Mouse (Mus musculus) midbrain, postnatal 0 days (tissue): ENCODE results near the gene Pomgnt1. TPM values are rescaled to one million over a fixed set of nuclear protein-coding genes. Genes with fewer than 3 reads are reported as not detected.

Source experiments
- ATAC-seq: fragments of 200-750 bp; cut with Nextera tagmentation; 2 replicates; pipeline ENCODE4 v1.8.0; 2017; ENCODE audit warnings: moderate number of reproducible peaks, mild to moderate bottlenecking, moderate TSS enrichment, moderate library complexity; ENCODE audit not compliant: low FRiP score
- DNase-seq: peaks from one replicate; pipeline ENCODE4 v3.0.0-alpha.2; 2015; ENCODE audit warnings: low spot score
- H3K27ac ChIP-seq: fragments of 300-500 bp; sonication (generic); 2 replicates; pipeline ENCODE4 v1.5.1; 2014; ENCODE audit warnings: low read depth, mild to moderate bottlenecking, low read length, mixed read lengths
- H3K27me3 ChIP-seq: fragments of 300-500 bp; sonication (generic); 2 replicates; pipeline ENCODE4 v1.6.1; 2014; ENCODE audit warnings: low read length, control low read depth, mixed read lengths; ENCODE audit not compliant: insufficient read depth
- H3K36me3 ChIP-seq: fragments of 300-500 bp; sonication (generic); 2 replicates; pipeline ENCODE4 v1.6.1; 2014; ENCODE audit warnings: low read length, control low read depth, mixed read lengths; ENCODE audit not compliant: insufficient read depth
- H3K4me1 ChIP-seq: fragments of 300-500 bp; sonication (generic); 2 replicates; pipeline ENCODE4 v1.6.1; 2014; ENCODE audit warnings: mild to moderate bottlenecking, control low read depth, antibody characterized with exemption, low read length, mixed read lengths; ENCODE audit not compliant: insufficient read depth
- H3K4me2 ChIP-seq: fragments of 300-500 bp; sonication (generic); 2 replicates; pipeline ENCODE4 v1.6.1; 2014; ENCODE audit warnings: low read depth, mild to moderate bottlenecking, low read length, mixed read lengths; ENCODE audit not compliant: poor library complexity, severe bottlenecking
- H3K4me3 ChIP-seq: fragments of 300-500 bp; sonication (generic); 2 replicates; pipeline ENCODE4 v1.5.1; 2014; ENCODE audit warnings: low read depth, mild to moderate bottlenecking, low read length, moderate library complexity
- H3K9ac ChIP-seq: fragments of 300-500 bp; sonication (generic); replicated peaks from 2 replicates; pipeline ENCODE4 v1.6.1; 2014; ENCODE audit warnings: mild to moderate bottlenecking, low read length, moderate library complexity, mixed read lengths; ENCODE audit not compliant: poor library complexity, severe bottlenecking
- H3K9me3 ChIP-seq: fragments of 300-500 bp; sonication (generic); 2 replicates; pipeline ENCODE4 v1.6.1; 2016; ENCODE audit warnings: low read length, control low read depth
- CTCF ChIP-seq: IDR thresholded peaks from 2 replicates; pipeline ENCODE4 v1.5.1; 2016; ENCODE audit warnings: antibody characterized with exemption, mild to moderate bottlenecking
- WGBS: fragments of 180-500 bp; shearing (Covaris S2); extraction: QIAGEN DNeasy Blood & Tissue Kit; methylation state at CpG from one replicate; pipeline ENCODE4 v1.1.7; 2014; 5-methylcytosine and 5-hydroxymethylcytosine counted together
- polyA plus RNA-seq: library from polyadenylated mRNA; unstranded; fragments of >200 nt; fragmentation: Nextera tagmentation; extraction: Ambion mirVana; gene quantifications from 2 replicates; pipeline ENCODE4 v1.2.1, GENCODE M21; 2015
- total RNA-seq: library from RNA; depleted of rRNA; stranded (reverse); fragments of >200 nt; gene quantifications from 2 replicates; pipeline ENCODE4 v1.2.3, GENCODE M21; 2014

Gene Pomgnt1
- total and polyA plus RNA-seq, 2 experiments from 2014 or later: 58.1 to 78.5 TPM

DNA sequence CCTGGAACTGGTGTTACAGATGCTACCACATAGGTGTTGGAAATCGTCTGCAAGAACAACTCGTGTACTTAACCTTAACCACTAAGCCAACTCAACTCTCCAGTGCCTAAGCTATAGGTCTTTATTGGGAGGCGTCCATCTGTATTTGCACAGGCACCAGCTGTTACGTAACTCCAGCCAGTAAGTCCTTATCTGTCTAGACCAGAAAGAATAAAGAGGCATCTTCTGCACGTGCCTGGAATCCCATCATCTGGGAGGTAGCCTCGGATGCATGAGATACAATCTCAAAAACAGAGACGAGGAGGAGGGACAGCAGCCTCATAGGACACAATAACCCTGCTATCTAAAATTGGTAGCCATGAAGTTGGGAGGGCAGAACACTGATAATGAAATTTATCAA is 22.7 kb upstream of the Pomgnt1 start:
- Histone ChIP-seq H3K4me1 (no peaks in the 10 kb centered on the region), H3K9ac (no peak overlapping the region), H3K4me2 (no peak overlapping the region), H3K36me3 (peaks cover 29% of the 10 kb centered on the region), H3K27ac (no peak overlapping the region), H3K9me3 (no peaks in the 10 kb centered on the region), H3K27me3 (no peaks in the 10 kb centered on the region), H3K4me3 (no peak overlapping the region)
- TF ChIP-seq CTCF: no peak
- WGBS: 87% methylated on average over 7 of the region's 7 CpGs
- ATAC-seq (no peak), DNase-seq (no peak)

DNA sequence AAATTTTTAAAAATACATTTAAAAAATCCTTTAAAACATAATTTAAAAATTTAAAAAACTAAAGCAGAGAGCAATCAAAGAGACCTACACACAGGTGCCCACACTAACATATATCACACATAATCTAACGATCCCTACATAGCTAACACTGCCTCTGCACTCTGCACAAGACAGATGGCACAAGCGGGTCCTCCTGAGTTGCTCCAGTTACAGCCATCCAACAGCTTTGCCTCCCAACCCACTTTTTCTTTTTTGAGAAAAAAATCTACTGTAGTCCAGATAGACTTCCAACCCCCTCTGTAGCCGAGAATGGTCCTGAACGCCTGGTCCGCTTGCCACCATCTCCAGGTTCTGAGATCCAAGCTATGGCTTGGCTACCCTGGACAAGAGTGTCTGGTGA is 18.4 kb upstream of the Pomgnt1 start:
- Histone ChIP-seq H3K9ac (no peak overlapping the region), H3K4me1 (no peaks in the 10 kb centered on the region), H3K4me3 (no peak overlapping the region), H3K9me3 (no peaks in the 10 kb centered on the region), H3K27ac (no peak overlapping the region), H3K27me3 (no peaks in the 10 kb centered on the region), H3K4me2 (no peak overlapping the region), H3K36me3 (no peaks in the 10 kb centered on the region)
- ATAC-seq: no peak
- no peak for TF ChIP-seq CTCF
- WGBS: 96% methylated on average over 5 of the region's 5 CpGs
- DNase-seq: no peak

DNA sequence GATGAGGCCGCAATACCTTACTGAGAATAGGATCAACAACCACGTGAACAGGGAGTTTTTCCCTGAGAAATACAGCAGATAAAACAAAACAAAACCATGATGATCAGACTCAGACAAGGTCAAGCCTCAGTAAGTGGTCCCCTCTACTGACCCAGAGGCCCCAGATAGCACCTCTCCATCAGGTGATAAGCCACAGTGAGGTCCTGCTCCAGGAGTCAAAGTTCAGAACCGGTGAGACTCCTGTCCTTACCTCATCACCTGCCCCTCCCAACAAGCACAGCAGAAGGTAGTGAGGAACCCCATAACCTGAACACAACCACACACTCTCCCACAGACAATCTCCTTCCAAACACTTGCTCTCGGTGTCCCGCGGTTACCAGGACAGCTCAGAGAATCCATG is 12.9 kb upstream of the Pomgnt1 start:
- Histone ChIP-seq H3K27ac (no peak overlapping the region), H3K4me3 (no peak overlapping the region), H3K9ac (no peak overlapping the region), H3K4me2 (no peak overlapping the region), H3K27me3 (no peaks in the 10 kb centered on the region), H3K9me3 (no peaks in the 10 kb centered on the region), H3K36me3 (no peaks in the 10 kb centered on the region), H3K4me1 (no peaks in the 10 kb centered on the region)
- no peak for ATAC-seq
- TF ChIP-seq CTCF: no peak
- DNase-seq: no peak
- WGBS: over 99% methylated on average over 6 of the region's 6 CpGs

DNA sequence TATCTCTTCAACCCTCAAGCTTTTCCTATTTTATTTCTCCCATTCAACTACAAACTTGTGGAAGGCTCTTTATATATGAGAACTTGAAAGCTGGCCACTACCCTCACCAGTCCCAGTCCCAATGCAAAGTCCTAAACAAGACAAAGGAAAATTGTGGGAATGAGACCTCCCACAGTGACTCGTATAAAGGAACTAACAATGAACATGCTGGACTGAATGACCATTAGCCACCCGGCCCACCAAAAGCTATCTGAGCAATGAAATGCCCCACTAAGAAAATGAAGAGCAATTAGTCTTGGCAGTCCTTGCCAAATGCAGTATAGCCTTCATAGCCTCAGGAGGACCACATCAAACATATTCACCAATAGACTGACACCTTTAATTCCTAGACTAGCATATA is 12.2 kb upstream of the Pomgnt1 start:
- ATAC-seq (no peak), DNase-seq (no peak)
- H3K4me2 ChIP-seq: no peak overlapping the region
- H3K36me3 ChIP-seq: no peaks in the 10 kb centered on the region
- no peaks in the 10 kb centered on the region for H3K27me3 ChIP-seq
- H3K9ac ChIP-seq: no peak overlapping the region
- no peaks in the 10 kb centered on the region for H3K4me1 ChIP-seq
- H3K9me3 ChIP-seq: no peaks in the 10 kb centered on the region
- no peak for TF ChIP-seq CTCF
- no peak overlapping the region for H3K27ac ChIP-seq
- H3K4me3 ChIP-seq: no peak overlapping the region
- WGBS: 73% methylated on average over 2 of the region's 2 CpGs

DNA sequence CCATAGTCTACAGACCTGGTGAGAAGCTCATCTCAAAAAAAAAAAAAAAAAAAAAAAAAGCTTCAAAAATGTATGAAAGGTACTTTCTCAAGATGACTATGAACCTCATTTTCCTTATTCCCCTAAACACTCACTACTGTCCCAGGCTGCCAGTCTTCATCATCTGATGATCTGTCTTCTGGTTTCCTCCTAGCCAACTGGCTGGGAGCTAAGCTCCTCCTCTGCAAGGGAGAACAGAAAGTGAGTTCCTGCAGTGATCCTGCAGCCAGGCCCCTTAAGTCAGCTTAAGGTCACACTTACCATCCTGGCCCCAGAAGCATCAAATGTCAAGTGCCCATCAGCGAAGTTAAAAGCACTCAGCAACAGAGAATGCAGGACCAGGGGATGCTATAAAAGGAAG is 878 bp upstream of the Pomgnt1 start:
- TF ChIP-seq CTCF: no peak
- WGBS: 3% methylated on average over 1 of the region's 1 CpGs
- peak overlapping the region; percentile 63 for H3K4me2 ChIP-seq
- no peak for DNase-seq
- 0 out of 2 replicates have a peak, but pooled peaks cover 4% of the 10 kb centered on the region for H3K4me1 ChIP-seq
- H3K9me3 ChIP-seq: no peaks in the 10 kb centered on the region
- H3K4me3 ChIP-seq: peak overlapping the region; percentile 53
- ATAC-seq: no peak
- H3K36me3 ChIP-seq: no peaks in the 10 kb centered on the region
- no peak overlapping the region for H3K9ac ChIP-seq
- H3K27ac ChIP-seq: no peak overlapping the region
- H3K27me3 ChIP-seq: no peaks in the 10 kb centered on the region

DNA sequence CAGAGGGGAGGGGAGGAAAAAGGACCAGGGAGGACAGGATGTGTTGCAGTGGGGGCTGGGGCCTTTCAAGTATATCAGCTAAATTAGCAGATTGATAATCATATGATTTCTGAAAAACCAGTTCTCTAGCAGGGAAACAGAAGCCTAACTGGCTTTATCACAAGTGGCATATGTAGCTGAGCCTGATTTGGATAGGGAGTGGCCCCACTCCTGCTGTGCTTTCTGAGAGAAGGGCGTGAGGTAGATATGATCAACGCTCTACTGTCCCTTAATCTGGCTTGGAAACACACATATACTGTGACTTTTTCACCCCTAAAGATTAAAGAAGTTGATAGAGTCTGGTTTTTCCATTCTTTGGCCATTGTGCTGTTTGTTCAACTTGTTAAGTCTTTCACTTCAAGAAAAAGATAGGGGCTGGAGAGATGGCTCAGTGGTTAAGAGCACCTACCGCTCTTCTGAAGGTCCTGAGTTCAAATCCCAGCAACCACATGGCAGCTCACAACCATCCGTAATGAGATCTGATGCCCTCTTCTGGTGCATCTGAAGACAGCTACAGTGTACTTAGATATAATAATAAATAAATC is 2.3 kb downstream of the Pomgnt1 start:
- 96% methylated on average over 4 of the region's 4 CpGs for WGBS
- no peak overlapping the region for H3K9ac ChIP-seq
- H3K27ac ChIP-seq: no peak overlapping the region
- H3K4me3 ChIP-seq: no peak overlapping the region
- no peaks in the 10 kb centered on the region for H3K27me3 ChIP-seq
- no peak overlapping the region for H3K4me2 ChIP-seq
- no peak for DNase-seq
- ATAC-seq: no peak
- no peak for TF ChIP-seq CTCF
- no peaks in the 10 kb centered on the region for H3K36me3 ChIP-seq
- 0 out of 2 replicates have a peak, but pooled peaks cover 4% of the 10 kb centered on the region for H3K4me1 ChIP-seq
- H3K9me3 ChIP-seq: no peaks in the 10 kb centered on the region
